Mouse (Mus musculus) E14TG2a.4 (cell line): ENCODE results near the gene Wwox.

Source experiments
- CTCF ChIP-seq: conservative IDR thresholded peaks from 2 replicates; pipeline ENCODE4 v1.5.1; 2014; ENCODE audit warnings: low read length
- POU5F1 ChIP-seq: IDR thresholded peaks from 2 replicates; pipeline ENCODE4 v1.6.1; 2014; ENCODE audit warnings: low read length, borderline replicate concordance

GRCm38 (mm10) chr8:114847666-114848065 is 408.2 kb downstream of the Wwox start:
- TF ChIP-seq CTCF = no peak
- no peak for TF ChIP-seq POU5F1
